Mouse (Mus musculus) heart, adult 9 months (tissue): ENCODE measurements at regions not wholly inside any gene's neighbourhood (a gene's known extent, or its start where the extent isn't known, plus 50 kb on each side); places are given as distances from the start of the nearest gene placed in this dataset.

Source experiments
- DNase-seq, 2 experiments: peaks; one replicate each; pipeline ENCODE4 v3.0.0; 2022; ENCODE audit warnings: low spot score in 2 of 2

DNA sequence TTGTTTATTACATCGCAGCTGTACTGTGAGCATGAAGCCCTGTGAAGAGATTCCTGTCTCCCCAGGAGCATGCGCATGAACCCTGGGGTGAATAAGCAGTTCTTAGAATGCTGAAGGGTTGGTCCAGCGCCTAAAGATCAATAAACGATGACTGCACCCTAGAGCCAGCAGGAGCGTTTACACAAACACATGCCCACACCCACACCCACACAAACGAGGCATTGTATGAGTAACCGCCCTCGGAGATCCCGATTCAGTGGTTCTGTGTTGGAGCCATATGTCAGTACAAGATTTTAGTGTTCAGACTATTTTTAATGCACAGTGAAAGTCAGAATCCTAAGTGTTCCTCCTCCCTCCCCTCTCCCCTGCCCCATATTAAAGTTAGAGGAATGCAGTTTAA lies 57.3 kb downstream of the Edn1 start:
- DNase-seq = no peak

- peak; percentile 11 to 30 for DNase-seq
These were observed 66.6 kb downstream of the Edn1 start for GRCm38 (mm10) chr13:42367655-42368554.

DNA sequence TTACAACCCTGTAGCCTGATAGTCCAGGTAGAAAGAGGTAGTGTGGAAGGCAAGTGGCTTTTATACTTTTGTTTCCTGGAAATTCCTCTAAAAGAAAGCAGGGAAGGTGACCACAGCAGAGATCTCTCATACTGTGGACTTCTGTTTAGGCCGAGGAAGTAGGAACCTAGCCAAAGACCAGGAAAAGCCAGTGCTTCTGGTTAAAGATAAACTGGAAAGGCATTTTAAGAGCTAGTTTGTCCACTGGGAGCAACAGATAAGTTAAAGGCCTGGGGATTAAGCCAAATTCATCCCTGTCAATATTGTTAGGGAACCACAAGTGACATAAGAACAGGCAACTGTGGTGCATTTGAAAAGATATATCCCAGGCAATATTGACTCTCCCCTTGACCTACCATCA lies 68.5 kb downstream of the Edn1 start:
- DNase-seq = peak in 1 of 2 experiments; percentile 11

- no peak for DNase-seq
These were observed 70.9 kb downstream of the Edn1 start for GRCm38 (mm10) chr13:42372201-42372600.

DNA sequence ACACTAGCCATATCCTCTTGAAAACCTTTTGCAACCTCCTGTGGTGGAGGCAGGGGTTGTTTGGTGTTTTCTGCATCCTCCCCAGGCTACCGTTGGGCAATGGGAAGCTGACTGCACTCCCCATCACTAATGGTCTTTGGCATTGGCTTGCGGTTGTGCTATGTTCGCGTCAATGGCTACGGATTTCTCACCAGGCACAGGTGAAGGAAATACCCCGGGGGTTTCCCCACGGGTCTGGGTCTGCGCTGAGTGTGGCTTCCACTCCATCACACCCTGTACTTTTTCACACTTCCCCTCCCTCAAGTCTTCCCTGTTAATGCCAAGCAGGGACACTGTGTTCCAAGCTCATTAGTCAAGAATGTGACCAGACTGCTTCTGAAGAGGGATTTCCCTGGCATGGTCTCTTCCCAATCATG lies 72.9 kb downstream of the Edn1 start:
- no peak for DNase-seq

DNA sequence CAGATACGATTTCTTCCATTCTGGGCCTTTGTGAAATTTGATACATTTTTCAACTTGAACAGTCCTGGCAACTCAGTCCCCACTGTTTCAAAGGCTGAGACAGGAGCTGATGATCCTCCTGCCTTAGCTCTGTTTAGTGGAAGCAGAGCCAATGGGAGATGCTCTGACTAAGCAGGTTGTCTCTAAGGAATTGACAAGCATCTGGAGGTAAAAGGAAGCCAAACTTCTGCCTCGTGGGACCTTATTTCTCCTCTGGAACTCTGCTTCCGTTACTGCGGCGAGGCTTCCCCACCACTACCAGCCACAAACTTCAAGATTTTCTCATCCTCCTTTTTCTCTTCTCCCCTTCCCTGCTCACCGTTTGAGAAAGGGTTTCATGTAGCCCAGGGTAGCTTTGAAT lies 78.4 kb downstream of the Edn1 start:
- DNase-seq = peak; percentile 9 to 15

- DNase-seq = no peak
These were observed 81.8 kb downstream of the Edn1 start for GRCm38 (mm10) chr13:42383099-42383498.

DNA sequence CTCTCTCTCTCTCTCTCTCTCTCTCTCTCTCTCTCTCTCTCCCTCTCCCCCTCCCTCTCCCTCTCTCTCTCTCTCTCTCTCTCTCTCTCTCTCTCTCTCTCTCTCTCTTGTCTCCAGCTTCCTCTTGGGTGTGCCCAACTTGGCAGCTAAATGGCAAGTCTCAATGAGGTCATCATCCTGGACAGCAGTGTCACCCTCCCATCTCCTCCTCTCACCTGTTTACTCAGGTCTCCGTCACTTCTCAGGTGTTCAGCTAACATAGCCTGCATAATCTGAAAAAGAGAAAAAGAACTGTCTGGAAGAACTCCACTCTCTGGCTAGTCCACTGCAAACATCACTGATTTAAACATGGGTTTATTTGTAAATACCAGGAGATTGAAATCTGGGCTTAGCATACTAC lies 89.1 kb downstream of the Edn1 start:
- DNase-seq = no peak

GRCm38 (mm10) chr13:42391330-42392005 lies 90.2 kb downstream of the Edn1 start:
- no peak for DNase-seq

GRCm38 (mm10) chr13:42392701-42393100 lies 91.4 kb downstream of the Edn1 start:
- no peak for DNase-seq

DNA sequence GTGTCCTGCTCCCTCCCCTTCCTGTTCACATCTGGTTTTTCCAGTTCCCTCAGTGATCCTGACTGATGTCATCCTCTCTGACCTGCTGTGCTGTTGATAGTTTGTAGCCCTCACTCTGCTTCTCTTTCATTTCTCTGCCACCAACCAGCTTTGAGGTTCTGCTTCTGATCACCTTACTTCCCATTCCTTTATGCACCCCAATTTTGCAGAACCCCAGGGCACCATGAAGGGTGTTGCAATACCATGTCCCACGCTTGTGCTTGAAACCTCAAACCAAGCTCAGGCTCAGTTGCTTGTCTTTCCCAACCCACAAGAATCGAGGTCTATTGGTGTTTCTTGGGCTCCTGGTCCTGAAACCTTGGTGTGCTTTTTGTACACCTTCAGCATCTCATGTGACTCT lies 93.3 kb downstream of the Edn1 start:
- DNase-seq = no peak

DNA sequence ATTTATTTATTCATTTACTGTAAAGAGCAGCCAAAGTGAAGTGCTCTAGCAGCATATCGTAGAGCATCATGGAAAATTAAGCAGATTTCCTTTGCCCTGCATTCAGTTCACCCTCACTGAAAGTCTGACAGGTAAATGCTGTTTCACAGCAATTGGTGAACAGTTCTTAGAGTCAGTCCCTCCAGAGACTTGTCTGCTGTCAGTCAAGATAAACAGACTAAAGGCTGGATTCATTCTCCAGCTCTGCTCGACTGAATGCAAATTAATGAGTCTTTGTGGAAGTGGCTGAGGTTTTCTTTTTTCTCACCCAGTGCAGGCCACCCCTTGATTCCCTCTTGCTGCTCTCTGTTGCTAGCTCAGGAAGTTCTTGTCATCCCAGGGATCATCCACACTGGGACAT lies 100.2 kb downstream of the Edn1 start:
- DNase-seq = no peak

GRCm38 (mm10) chr13:42403231-42404020 lies 102.2 kb downstream of the Edn1 start:
- peak; percentile 58 for DNase-seq

- peak in 1 of 2 experiments; percentile 6 for DNase-seq
These were observed 111.5 kb downstream of the Edn1 start for GRCm38 (mm10) chr13:42412652-42413282.

- no peak for DNase-seq
These were observed 145.6 kb downstream of the Edn1 start for GRCm38 (mm10) chr13:42446921-42447320.

DNA sequence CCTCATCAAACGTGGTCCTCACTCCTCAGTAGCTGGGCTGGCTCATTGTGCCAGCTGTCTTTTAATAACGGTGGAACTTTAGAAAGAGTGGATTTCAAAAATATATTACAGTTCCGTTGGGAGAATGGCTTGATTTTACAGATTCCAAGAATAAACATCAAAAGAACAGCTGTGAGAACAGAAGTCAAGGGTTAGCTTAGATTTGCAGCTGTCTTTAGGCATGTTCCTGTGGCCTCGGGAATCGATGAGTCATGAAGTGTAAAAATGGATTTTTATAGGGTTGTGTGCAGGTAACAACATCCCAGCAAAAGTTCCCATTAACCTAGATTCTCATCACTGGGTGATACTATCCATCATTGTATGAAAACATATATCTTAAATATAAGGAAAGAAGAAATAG lies 152.4 kb downstream of the Edn1 start:
- no peak for DNase-seq

GRCm38 (mm10) chr13:42459892-42460291 lies 158.6 kb downstream of the Edn1 start:
- DNase-seq = no peak

DNA sequence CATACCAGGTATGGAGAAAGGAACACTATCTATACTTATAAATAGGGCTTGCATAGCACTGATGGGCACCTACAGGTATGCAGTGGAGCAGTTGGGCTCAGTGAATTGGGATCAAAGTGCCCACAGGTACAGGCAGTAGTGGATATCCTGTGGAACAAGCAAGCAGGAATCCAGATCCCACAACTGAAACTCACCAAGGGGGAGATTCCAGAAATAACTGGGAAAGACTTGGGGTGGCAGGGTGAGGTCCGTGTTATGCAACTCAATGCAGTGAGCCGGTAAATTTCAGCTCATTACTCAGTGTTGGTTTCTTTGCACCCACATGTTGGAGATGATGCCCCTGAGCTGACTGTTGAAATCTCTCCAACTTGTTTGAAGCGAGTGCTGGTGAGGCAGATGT lies 177.5 kb downstream of the Edn1 start:
- no peak for DNase-seq

DNA sequence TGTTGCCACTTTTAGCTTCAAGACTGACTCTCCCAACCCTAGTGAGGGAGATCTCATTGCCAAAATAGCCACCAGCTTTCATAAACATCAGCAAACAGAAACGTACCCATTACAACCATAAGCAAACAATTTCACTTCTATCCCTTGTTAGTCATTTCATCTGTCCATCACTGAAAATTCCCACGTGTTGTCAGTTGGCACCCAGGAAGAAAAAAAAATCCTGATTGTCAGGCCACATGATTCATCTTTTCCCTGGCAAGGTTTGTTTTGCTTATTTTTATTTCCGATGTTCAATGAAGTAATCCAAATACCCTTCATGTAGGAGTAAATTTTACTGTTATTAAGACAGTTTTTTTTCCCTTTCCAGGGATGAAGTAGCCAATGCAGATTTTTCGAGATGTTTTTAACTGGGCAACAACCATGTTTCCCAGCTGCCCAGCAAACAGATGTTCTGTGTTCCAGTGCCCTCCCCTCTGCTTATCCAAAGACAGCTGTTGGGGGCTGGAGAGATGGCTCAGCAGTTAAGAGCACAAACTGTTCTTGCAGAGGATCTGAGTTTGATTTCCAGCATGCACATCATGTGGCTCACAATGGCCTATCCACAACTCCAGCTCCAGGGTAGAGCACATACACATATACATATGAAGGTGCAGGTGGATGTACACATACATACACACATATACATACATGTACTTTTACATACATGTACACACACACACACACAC lies 189.3 kb upstream of the Phactr1 start:
- DNase-seq = peak; percentile 6 to 34

DNA sequence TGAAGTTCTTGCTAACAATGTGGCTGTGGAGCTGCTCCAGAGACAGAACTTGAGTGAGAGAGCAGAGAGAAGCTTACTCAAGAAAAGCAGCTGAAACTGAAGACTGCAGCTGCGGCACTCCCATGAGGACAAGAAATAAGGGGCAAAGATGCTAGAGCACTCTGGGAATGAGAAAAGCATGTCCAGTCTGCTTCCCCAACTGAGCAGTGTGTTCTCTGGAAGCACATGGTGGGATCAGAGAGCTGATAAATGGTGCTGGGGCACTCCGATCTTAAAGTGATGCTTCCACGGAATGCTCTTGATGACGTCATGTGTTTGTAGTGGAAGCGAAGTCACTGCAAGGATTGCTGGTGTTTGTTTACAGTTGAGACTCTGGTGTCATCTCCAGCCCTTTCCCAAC lies 186.1 kb upstream of the Phactr1 start:
- peak; percentile 10 to 35 for DNase-seq

GRCm38 (mm10) chr13:42498351-42498750 lies 182.1 kb upstream of the Phactr1 start:
- peak; percentile 21 to 24 for DNase-seq
